Mouse (Mus musculus) adrenal gland, postnatal 4 days (tissue): Measurements from ENCODE around the gene Nkx2-2. TPM values are rescaled to one million over a fixed set of nuclear protein-coding genes. Genes with fewer than 3 reads are reported as not detected.

Experiments
- DNase-seq, 2 experiments: peaks; one replicate each; pipeline ENCODE4 v3.0.0; 2021 to 2022; ENCODE audit warnings: low spot score in 2 of 2, mixed read lengths in 2 of 2
- long read RNA-seq, 2 experiments: library from polyadenylated mRNA; stranded (forward); transcript quantifications; one replicate each; pipeline ENCODE4 v2.0.0; 2021
- total RNA-seq, 2 experiments: library from RNA; stranded (reverse); gene quantifications; 2 replicates each; pipeline ENCODE4 v1.2.3; 2021

Gene Nkx2-2
- total RNA-seq = 1 to 10 TPM in 1 of 2 experiments, under 1 TPM in 1; 0.14 to 2.6 TPM
- long read RNA-seq, experiment 1 = 0 reads
- long read RNA-seq, experiment 2 = 0 reads

- no peak for DNase-seq
Observed at GRCm38 (mm10) chr2:147193271-147194255, at the start of gene Nkx2-2. TSS of gene Nkx2-2 (minus strand) at chr2:147194243.

DNA sequence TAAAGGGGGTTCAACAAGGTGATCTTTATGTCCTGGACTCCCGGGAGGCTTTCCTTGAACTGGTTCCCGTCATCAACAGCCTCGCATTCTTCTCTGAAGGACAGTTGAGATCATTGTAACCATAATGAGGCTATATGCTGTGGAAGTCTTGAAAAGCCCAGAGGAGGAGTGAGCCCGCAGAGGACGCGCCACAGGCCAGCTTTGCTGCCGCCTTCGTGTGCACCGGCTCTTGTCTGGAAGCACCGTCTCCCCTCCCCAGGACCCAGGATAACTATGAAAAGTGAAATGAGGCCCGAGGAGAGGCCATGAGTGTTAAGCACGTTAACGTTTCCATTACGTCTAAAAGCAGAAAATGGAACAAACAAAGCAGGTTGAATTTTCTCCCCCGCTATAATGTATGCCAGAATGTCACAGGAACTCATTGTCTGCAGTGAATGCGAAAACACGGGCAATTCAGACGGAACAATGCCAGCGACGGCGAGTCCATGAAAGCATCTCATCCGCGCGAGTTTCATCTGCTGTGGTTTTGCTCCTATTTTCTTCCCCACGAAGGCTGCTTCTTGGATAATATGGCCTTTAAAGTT lies 41.8 kb upstream of the Nkx2-2 start:
- no peak for DNase-seq

- no peak for DNase-seq
Observed at GRCm38 (mm10) chr2:147231175-147231574, 37.1 kb upstream of the Nkx2-2 start.

DNA sequence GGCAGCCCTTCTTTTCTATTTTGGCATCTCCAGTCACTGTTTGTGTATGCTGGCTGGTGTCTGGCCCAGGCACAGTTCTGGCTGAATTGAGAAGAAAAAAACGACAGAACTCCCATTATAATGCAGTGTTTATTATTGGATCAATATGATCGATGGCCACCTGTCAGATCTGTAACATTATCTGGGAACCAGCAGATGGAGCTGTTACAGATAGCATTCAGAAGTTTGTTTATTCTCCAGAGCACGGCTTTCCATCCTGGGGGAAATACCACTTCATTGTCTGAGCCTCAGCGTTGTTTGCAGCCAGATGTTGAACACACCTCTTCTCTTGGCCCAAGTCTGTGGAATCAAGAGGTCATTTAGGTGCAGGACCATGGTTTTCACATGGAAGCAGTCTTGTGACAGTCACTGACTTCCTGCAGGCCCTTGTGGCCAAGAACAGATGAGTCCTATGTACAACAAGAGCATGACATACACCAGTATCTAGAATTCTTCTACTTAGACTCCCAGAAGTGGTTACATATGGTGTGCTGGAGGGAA lies 11.1 kb upstream of the Nkx2-2 start:
- DNase-seq = no peak

DNA sequence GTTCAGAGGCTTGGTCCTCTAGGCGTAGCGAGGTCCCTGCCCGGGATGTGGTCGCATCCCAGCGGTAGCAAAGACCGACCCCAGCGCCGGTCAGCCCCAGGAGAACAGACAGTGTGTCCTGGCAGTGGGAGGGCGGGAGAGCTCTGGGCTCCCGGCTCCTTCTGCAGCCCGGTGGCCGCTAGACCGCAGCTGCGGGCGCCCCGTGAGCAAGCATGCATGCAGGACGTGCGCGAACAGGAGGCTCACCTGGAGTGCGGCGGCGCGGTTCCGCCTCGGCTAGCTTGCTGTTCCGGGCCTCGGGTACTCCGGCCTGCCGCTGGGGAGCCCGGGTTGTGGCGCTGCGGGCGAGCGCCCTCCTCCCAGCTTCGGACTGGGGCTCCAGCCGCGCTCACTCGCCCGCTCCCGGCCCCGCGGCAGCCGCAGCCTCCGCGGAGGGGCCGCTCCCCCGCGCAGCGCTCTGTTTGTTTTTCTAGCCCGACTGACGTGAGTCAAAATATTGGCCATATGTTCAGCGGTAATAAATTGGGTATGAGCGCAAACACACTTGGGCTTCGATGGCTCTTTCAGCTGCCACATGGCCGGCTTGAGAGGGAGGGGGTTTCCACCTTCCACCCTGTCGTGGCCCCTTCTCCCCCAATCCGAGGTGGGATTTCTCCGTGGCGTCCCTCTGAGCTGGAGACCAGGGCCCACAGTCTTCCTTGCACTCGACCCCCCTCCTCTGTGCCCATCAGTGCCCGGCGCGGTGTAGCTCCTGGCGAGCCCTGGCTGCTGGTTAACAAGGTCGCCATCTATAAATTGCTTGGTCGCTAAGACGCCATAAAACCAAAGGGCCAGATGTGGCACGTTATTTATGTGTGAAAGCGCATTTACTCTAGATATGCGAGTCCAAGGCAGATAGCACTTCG lies 920 bp upstream of the Nkx2-2 start:
- no peak for DNase-seq

GRCm38 (mm10) chr2:147192731-147193130 lies 1.3 kb downstream of the Nkx2-2 start:
- DNase-seq = no peak

DNA sequence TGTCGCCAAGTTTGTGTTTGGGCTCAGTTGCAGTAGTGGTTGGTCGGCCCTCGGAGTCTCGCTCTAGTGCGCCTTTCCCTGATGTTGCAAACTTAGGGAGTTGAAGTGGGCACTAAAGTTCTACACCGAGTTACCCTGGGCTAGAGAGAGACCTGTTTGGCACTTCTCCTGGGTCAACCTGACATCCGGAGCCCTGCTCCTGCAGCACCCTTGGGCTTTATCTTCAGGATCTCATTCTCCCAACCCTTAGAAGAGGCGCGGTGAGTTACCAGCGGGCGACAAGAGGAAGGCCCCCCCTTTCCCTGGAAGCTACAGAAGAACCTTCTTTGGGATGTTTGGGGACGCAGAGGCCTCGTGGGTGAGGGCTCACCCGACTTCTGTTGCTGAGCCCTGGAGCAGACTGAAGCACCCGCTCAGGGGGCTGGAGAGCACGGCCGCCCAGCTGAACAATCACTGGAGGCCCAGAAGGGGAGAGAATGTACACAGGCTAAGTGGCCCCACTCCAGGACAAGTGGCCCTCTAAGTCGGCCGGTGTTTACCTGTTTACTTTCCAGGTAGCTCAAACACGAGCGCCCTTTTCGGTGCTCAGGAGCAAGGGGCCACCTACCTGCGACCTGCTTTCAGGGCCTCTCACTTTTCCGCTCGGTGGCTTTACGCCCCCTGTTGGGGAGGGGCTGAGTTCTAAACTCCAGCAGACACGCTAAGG lies 3.6 kb downstream of the Nkx2-2 start:
- no peak for DNase-seq

DNA sequence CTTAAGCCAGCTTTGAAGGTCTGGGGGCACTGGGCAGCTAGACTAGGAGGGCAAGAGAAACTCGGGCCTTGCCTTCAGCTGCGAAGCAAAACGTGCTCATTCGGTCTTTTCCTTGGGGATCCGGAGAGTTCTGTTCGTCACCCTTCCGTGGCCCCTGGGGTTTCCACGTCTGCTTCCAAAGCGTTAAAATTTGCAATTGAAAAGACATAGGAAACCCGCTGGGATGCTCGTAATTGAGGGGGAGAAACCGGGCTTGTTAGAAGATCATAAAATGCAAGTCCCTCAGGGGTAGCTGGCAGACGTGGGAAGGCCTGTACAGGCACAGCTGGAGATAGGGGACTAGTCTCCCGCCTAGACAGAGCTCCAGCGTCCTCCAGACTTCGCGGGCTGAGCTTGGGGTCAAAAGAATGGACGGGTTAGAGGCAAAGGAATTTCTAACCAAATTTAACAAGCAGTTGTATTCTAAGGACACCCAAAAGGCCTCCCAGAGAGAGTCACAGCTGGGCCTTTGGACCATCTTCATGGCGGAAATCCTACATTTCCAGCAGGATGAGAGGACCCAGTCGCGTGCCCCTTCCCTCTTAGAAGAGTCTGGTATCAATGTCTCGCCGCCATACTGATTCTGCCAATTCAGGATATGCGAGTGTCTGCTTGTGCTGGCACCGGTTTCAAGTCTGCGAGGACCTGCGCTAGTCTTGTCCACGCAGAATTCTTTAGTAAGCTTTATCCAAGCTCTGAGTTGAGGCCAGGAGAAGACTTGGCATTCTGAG lies 4.3 kb downstream of the Nkx2-2 start:
- DNase-seq = no peak

- DNase-seq = no peak
Observed at GRCm38 (mm10) chr2:147188871-147189545, 5.0 kb downstream of the Nkx2-2 start.

DNA sequence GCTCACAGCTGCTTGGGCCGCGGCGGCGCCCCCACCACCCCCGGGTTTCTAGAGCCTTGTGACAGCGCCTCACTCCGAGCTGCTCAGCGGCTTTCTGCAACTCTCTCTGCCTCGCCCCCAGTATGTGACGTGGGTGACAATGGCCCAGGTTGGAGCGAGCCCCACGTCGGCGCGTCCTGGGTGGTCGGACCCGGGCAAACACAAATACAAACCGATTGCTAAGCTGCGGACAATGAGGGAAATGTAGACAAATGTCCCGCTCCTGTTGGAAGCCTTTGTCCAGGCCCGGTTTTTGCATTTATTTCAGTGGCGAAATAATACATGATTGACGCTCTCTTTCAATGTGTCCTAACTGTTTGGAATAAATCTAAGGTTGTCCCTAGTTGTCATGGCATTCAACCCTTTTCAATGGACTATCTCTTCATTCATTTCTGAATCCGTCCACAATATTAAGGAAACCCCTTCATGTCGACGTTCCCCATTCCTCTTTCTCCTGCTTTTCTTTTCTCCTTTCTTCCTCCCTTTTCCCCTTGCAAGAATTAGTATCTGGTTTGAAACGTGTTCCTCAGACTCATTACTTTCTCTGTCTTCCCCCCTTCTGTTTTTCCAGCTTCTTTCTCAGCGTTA lies 5.9 kb downstream of the Nkx2-2 start:
- DNase-seq = no peak

- DNase-seq = no peak
Observed at GRCm38 (mm10) chr2:147187061-147187870, 6.8 kb downstream of the Nkx2-2 start.

GRCm38 (mm10) chr2:147186261-147186681 lies 7.8 kb downstream of the Nkx2-2 start:
- no peak for DNase-seq

GRCm38 (mm10) chr2:147185561-147185960 lies 8.5 kb downstream of the Nkx2-2 start:
- DNase-seq = no peak

GRCm38 (mm10) chr2:147184071-147184990 lies 9.7 kb downstream of the Nkx2-2 start:
- DNase-seq = no peak

GRCm38 (mm10) chr2:147183521-147183920 lies 10.5 kb downstream of the Nkx2-2 start:
- no peak for DNase-seq

DNA sequence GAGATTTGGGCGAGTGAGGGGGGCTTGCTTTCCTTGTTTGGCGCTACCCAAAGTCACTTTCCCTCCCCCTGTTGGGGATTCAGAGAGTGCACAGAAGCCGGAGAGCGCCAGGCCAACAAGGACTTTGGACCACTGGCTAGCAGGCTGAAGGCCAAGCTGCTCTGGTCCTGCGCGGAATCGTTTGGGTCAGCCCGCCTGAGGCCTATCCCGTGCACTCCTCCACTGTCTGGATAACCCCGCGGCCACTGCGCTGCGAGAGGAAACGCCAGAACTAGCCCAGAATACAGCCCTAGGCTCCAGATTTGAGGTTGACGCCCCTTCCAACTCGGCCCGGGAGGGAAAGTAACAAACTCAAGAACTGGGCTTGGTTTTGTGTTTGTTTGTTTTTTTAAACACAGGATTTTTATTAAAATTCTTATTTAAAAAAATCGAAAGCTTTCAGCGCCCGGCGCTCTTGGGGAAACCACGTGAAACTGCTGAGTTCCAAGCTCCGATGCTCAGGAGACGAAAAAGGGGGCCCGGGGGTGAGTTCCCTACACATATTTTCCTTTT lies 11.3 kb downstream of the Nkx2-2 start:
- no peak for DNase-seq
